Mouse (Mus musculus): ENCODE results near the gene Hnrnpm.

- TF ChIP-seq CHD2 (IDR thresholded peaks at IDR 0.05; ENCODE audit: low read depth, low read length) (no peak), ZNF384 (IDR thresholded peaks at IDR 0.05; ENCODE audit: low read depth, low read length) (no peak), MAFK (IDR thresholded peaks at IDR 0.05; ENCODE audit: insufficient read depth, low read depth, low read length) (no peak), ZC3H11A (IDR thresholded peaks at IDR 0.05; ENCODE audit: borderline replicate concordance, low read depth, low read length) (no peak)
Measured at GRCm38 (mm10) chr17:33649781-33650475, 36.7 kb downstream of the Hnrnpm start.
